Mouse (Mus musculus) hindbrain, embryonic 15.5 days (tissue): ENCODE data around the gene Insyn1. TPM values are rescaled to one million over a fixed set of nuclear protein-coding genes. Genes with fewer than 3 reads are reported as not detected.

Source experiments
- ATAC-seq: fragments of 200-750 bp; cut with Nextera tagmentation; 2 replicates; pipeline ENCODE4 v1.8.0; 2017; ENCODE audit warnings: low read depth, moderate number of reproducible peaks, moderate TSS enrichment; ENCODE audit not compliant: low FRiP score
- H3K27ac ChIP-seq: fragments of 300-500 bp; sonication (generic); replicated peaks from 2 replicates; pipeline ENCODE4 v1.5.1; 2015; ENCODE audit warnings: mild to moderate bottlenecking, inconsistent platforms
- H3K27me3 ChIP-seq: fragments of 300-500 bp; sonication (generic); 2 replicates; pipeline ENCODE4 v1.6.1; 2015; ENCODE audit warnings: control low read depth, inconsistent platforms
- H3K36me3 ChIP-seq: fragments of 300-500 bp; sonication (generic); 2 replicates; pipeline ENCODE4 v1.6.1; 2015; ENCODE audit warnings: control low read depth, inconsistent platforms
- H3K4me1 ChIP-seq: fragments of 300-500 bp; sonication (generic); replicated peaks from 2 replicates; pipeline ENCODE4 v1.6.1; 2015; ENCODE audit warnings: control low read depth, inconsistent platforms
- H3K4me2 ChIP-seq: fragments of 300-500 bp; sonication (generic); 2 replicates; pipeline ENCODE4 v1.6.1; 2015; ENCODE audit warnings: moderate library complexity, mild to moderate bottlenecking, inconsistent platforms
- H3K4me3 ChIP-seq: fragments of 300-500 bp; sonication (generic); 2 replicates; pipeline ENCODE4 v1.5.1; 2015; ENCODE audit warnings: mild to moderate bottlenecking, inconsistent platforms
- H3K9ac ChIP-seq: fragments of 300-500 bp; sonication (generic); 2 replicates; pipeline ENCODE4 v1.6.1; 2015; ENCODE audit warnings: inconsistent platforms
- H3K9me3 ChIP-seq: fragments of 300-500 bp; sonication (generic); 2 replicates; pipeline ENCODE4 v1.6.1; 2016; ENCODE audit warnings: control low read depth, inconsistent platforms
- WGBS: fragments of 180-500 bp; shearing (Covaris S2); methylation state at CpG from one replicate; pipeline ENCODE4 v1.1.7; 2015; 5-methylcytosine and 5-hydroxymethylcytosine counted together
- polyA plus RNA-seq: library from polyadenylated mRNA; unstranded; fragments of >200 nt; fragmentation: Nextera tagmentation; extraction: Ambion mirVana; gene quantifications from 2 replicates; pipeline ENCODE4 v1.2.1, GENCODE M21; 2015

Gene Insyn1
- polyA plus RNA-seq, 1 experiment from 2014 or later: 14.5 TPM

GRCm38 (mm10) chr9:58453791-58454378, 34.5 kb upstream of the Insyn1 start:
- Histone ChIP-seq H3K4me3 (no peak overlapping the region), H3K9ac (no peak overlapping the region), H3K4me1 (peaks cover 44% of the 10 kb centered on the region), H3K9me3 (no peaks in the 10 kb centered on the region), H3K27me3 (no peaks in the 10 kb centered on the region), H3K36me3 (no peaks in the 10 kb centered on the region), H3K27ac (no peak overlapping the region), H3K4me2 (no peak overlapping the region)
- 90% methylated on average over 5 of the region's 5 CpGs for WGBS
- no peak for ATAC-seq

GRCm38 (mm10) chr9:58454886-58455285, 33.5 kb upstream of the Insyn1 start:
- no peaks in the 10 kb centered on the region for H3K27me3 ChIP-seq
- H3K4me3 ChIP-seq: no peak overlapping the region
- 0 out of 2 replicates have a peak overlapping the region, but pooled peaks have one; percentile 10 for H3K27ac ChIP-seq
- no peak for ATAC-seq
- no peaks in the 10 kb centered on the region for H3K36me3 ChIP-seq
- H3K9ac ChIP-seq: no peak overlapping the region
- no peak overlapping the region for H3K4me2 ChIP-seq
- H3K4me1 ChIP-seq: peaks cover 37% of the 10 kb centered on the region
- WGBS: 41% methylated on average over 3 of the region's 3 CpGs
- H3K9me3 ChIP-seq: no peaks in the 10 kb centered on the region

- Histone ChIP-seq H3K4me2 (0 out of 2 replicates have a peak overlapping the region, but pooled peaks have one; percentile 2), H3K4me1 (peaks cover 35% of the 10 kb centered on the region), H3K4me3 (no peak overlapping the region), H3K9me3 (no peaks in the 10 kb centered on the region), H3K27ac (peak overlapping the region; percentile 44), H3K27me3 (no peaks in the 10 kb centered on the region), H3K9ac (no peak overlapping the region), H3K36me3 (no peaks in the 10 kb centered on the region)
- 4% methylated on average over 13 of the region's 13 CpGs for WGBS
- ATAC-seq: peak; percentile 68
Measured at GRCm38 (mm10) chr9:58455798-58456197, 32.6 kb upstream of the Insyn1 start.

GRCm38 (mm10) chr9:58457481-58457955, 30.9 kb upstream of the Insyn1 start:
- Histone ChIP-seq H3K27me3 (no peaks in the 10 kb centered on the region), H3K4me3 (no peak overlapping the region), H3K4me2 (no peak overlapping the region), H3K9me3 (no peaks in the 10 kb centered on the region), H3K9ac (no peak overlapping the region), H3K36me3 (no peaks in the 10 kb centered on the region), H3K27ac (peak overlapping the region; percentile 48), H3K4me1 (peaks cover 35% of the 10 kb centered on the region)
- WGBS: 45% methylated on average over 7 of the region's 7 CpGs
- peak; percentile 84 for ATAC-seq

GRCm38 (mm10) chr9:58458341-58458740, 30.1 kb upstream of the Insyn1 start:
- no peak overlapping the region for H3K9ac ChIP-seq
- WGBS: 73% methylated on average over 3 of the region's 3 CpGs
- no peaks in the 10 kb centered on the region for H3K36me3 ChIP-seq
- no peak overlapping the region for H3K4me3 ChIP-seq
- peak overlapping the region; percentile 48; the same call in 1 of the 2 replicates for H3K27ac ChIP-seq
- no peak for ATAC-seq
- peaks cover 35% of the 10 kb centered on the region for H3K4me1 ChIP-seq
- H3K9me3 ChIP-seq: no peaks in the 10 kb centered on the region
- H3K27me3 ChIP-seq: no peaks in the 10 kb centered on the region
- H3K4me2 ChIP-seq: no peak overlapping the region

- Histone ChIP-seq H3K9ac (no peak overlapping the region), H3K4me2 (no peak overlapping the region), H3K36me3 (no peaks in the 10 kb centered on the region), H3K9me3 (no peaks in the 10 kb centered on the region), H3K4me1 (peaks cover 35% of the 10 kb centered on the region), H3K27me3 (no peaks in the 10 kb centered on the region), H3K27ac (no peak overlapping the region), H3K4me3 (no peak overlapping the region)
- WGBS: 86% methylated on average over 6 of the region's 6 CpGs
- ATAC-seq: no peak
Measured at GRCm38 (mm10) chr9:58458856-58459553, 29.4 kb upstream of the Insyn1 start.

GRCm38 (mm10) chr9:58467345-58468025, 20.9 kb upstream of the Insyn1 start:
- 0 out of 2 replicates have a peak overlapping the region, but pooled peaks have one; percentile 34 for H3K27ac ChIP-seq
- peak; percentile 73 for ATAC-seq
- 41% methylated on average over 5 of the region's 5 CpGs for WGBS

GRCm38 (mm10) chr9:58470466-58470865, 17.9 kb upstream of the Insyn1 start:
- no peaks in the 10 kb centered on the region for H3K27me3 ChIP-seq
- 24% methylated on average over 6 of the region's 6 CpGs for WGBS

More at GRCm38 (mm10) chr9:58467345-58468025, 20.9 kb upstream of the Insyn1 start:
- Histone ChIP-seq H3K9ac (no peak overlapping the region), H3K4me2 (no peak overlapping the region), H3K36me3 (no peaks in the 10 kb centered on the region), H3K27me3 (no peaks in the 10 kb centered on the region), H3K4me1 (peaks cover 17% of the 10 kb centered on the region), H3K9me3 (no peaks in the 10 kb centered on the region), H3K4me3 (no peak overlapping the region)

GRCm38 (mm10) chr9:58473211-58473815, 15.1 kb upstream of the Insyn1 start:
- Histone ChIP-seq H3K9me3 (no peaks in the 10 kb centered on the region), H3K4me2 (no peak overlapping the region), H3K9ac (no peak overlapping the region), H3K36me3 (no peaks in the 10 kb centered on the region), H3K27me3 (no peaks in the 10 kb centered on the region), H3K4me3 (no peak overlapping the region), H3K4me1 (peaks cover 12% of the 10 kb centered on the region; the same call in 1 of the 2 replicates), H3K27ac (no peak overlapping the region)
- 75% methylated on average over 8 of the region's 8 CpGs for WGBS
- ATAC-seq: no peak

More at GRCm38 (mm10) chr9:58470466-58470865, 17.9 kb upstream of the Insyn1 start:
- Histone ChIP-seq H3K4me2 (no peak overlapping the region), H3K9me3 (no peaks in the 10 kb centered on the region), H3K4me1 (peaks cover 17% of the 10 kb centered on the region), H3K36me3 (no peaks in the 10 kb centered on the region), H3K4me3 (no peak overlapping the region), H3K27ac (no peak overlapping the region), H3K9ac (no peak overlapping the region)
- ATAC-seq: no peak

- H3K4me2 ChIP-seq: peak overlapping the region; percentile 95
- peaks cover 39% of the 10 kb centered on the region for H3K4me1 ChIP-seq
- H3K27ac ChIP-seq: no peak overlapping the region
- H3K9me3 ChIP-seq: no peaks in the 10 kb centered on the region
- no peak overlapping the region for H3K4me3 ChIP-seq
- no peak for ATAC-seq
- 26% methylated on average over 3 of the region's 3 CpGs for WGBS
- no peaks in the 10 kb centered on the region for H3K36me3 ChIP-seq
- H3K9ac ChIP-seq: no peak overlapping the region
- H3K27me3 ChIP-seq: peaks cover 13% of the 10 kb centered on the region; the same call in 1 of the 2 replicates
Measured at GRCm38 (mm10) chr9:58487076-58487475, 1.3 kb upstream of the Insyn1 start.

GRCm38 (mm10) chr9:58489133-58489864, 896 bp downstream of the Insyn1 start:
- peak; percentile 54 for ATAC-seq
- Histone ChIP-seq H3K4me1 (peaks cover 48% of the 10 kb centered on the region), H3K9ac (peak overlapping the region; percentile 87), H3K27me3 (peaks cover 13% of the 10 kb centered on the region; the same call in 1 of the 2 replicates), H3K4me2 (peak overlapping the region; percentile 95), H3K27ac (peak overlapping the region; percentile 92), H3K4me3 (peak overlapping the region; percentile 64), H3K9me3 (no peaks in the 10 kb centered on the region), H3K36me3 (0 out of 2 replicates have a peak, but pooled peaks cover 3% of the 10 kb centered on the region)
- under 1% methylated on average over 13 of the region's 13 CpGs for WGBS
